Mouse (Mus musculus) heart, embryonic 10.5 days (tissue): ENCODE data around the gene Klf7. TPM values are rescaled to one million over a fixed set of nuclear protein-coding genes. Genes with fewer than 3 reads are reported as not detected.

Experiments used
- DNase-seq: peaks from one replicate; pipeline ENCODE4 v3.0.0-alpha.2; 2017; ENCODE audit warnings: low spot score
- H3K27ac ChIP-seq: fragments of 300-500 bp; sonication (generic); 2 replicates; pipeline ENCODE4 v1.5.1; 2016; ENCODE audit warnings: mild to moderate bottlenecking
- H3K27me3 ChIP-seq: fragments of 300-500 bp; sonication (generic); 2 replicates; pipeline ENCODE4 v1.6.1; 2016; ENCODE audit warnings: mild to moderate bottlenecking; ENCODE audit not compliant: poor library complexity, insufficient read depth, severe bottlenecking
- H3K36me3 ChIP-seq: fragments of 300-500 bp; sonication (generic); 2 replicates; pipeline ENCODE4 v1.6.1; 2016; ENCODE audit warnings: mild to moderate bottlenecking, moderate library complexity
- H3K4me1 ChIP-seq: fragments of 300-500 bp; sonication (generic); 2 replicates; pipeline ENCODE4 v1.6.1; 2016; ENCODE audit warnings: mild to moderate bottlenecking
- H3K4me3 ChIP-seq: fragments of 300-500 bp; sonication (generic); 2 replicates; pipeline ENCODE4 v1.5.1; 2016; ENCODE audit warnings: mild to moderate bottlenecking, moderate library complexity
- H3K9me3 ChIP-seq: fragments of 300-500 bp; sonication (generic); 2 replicates; pipeline ENCODE4 v1.6.1; 2016; ENCODE audit warnings: mild to moderate bottlenecking, moderate library complexity
- WGBS: fragments of 180-500 bp; shearing (Covaris S2); methylation state at CpG from one replicate; pipeline ENCODE4 v1.1.7; 2016; 5-methylcytosine and 5-hydroxymethylcytosine counted together
- polyA plus RNA-seq: library from polyadenylated mRNA; unstranded; fragments of >200 nt; fragmentation: Nextera tagmentation; extraction: Ambion mirVana; gene quantifications from 2 replicates; pipeline ENCODE4 v1.2.1, GENCODE M21; 2016

The Klf7 gene
- polyA plus RNA-seq, 1 experiment from 2014 or later: 15.1 TPM

DNA sequence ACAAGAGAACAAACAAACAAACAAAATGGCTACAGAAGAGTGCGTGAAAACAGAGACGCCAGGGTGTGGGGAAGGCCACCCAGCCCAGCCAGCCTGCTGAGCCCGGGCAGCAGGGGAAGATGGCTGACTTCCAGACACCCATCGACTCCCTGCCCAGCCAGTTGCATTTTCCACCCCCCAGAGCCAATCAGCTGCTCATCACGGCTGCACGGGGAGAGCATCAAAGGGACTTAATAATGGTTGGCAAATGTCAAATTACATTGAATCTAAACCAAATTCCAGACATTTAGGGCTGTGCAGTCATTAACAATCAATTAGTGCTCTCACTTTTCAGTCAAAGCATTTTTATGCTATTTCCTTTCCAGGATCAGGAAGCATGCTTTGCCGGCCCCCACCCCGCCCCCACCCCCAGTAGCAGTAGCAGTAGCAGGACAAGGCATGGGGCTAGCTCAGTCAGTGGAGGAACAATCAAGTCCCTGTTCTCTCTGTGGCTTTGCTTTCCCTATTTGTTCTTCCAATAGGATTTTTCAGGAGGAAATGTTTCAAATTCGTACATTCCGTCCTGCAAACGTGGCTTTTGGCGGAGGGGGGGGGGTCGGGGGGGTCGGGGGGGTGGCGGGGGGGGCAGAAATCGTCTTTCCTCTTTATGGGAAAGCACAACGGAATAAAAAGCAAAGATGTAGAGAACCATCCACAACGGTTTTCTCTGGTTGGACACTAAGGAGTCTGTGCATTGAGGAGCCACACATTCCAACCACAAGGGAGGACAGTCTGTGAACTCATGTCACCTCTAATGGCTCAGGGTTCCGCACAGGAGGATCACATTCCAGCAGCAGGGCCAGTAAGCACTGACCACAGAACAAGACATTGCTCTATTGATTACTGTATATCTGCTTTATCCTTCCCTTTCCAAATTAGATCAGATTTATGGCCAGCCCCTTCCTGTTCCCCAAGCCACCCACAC, 101.1 kb downstream of the Klf7 start:
- H3K36me3 ChIP-seq: no peaks in the 10 kb centered on the region
- no peak for DNase-seq
- WGBS: 19% methylated on average over 19 of the region's 19 CpGs
- peak overlapping the region; percentile 80 for H3K27ac ChIP-seq
- no peaks in the 10 kb centered on the region for H3K27me3 ChIP-seq
- no peaks in the 10 kb centered on the region for H3K9me3 ChIP-seq
- H3K4me1 ChIP-seq: peaks cover 34% of the 10 kb centered on the region
- H3K4me3 ChIP-seq: 0 out of 2 replicates have a peak overlapping the region, but pooled peaks have one; percentile 12

DNA sequence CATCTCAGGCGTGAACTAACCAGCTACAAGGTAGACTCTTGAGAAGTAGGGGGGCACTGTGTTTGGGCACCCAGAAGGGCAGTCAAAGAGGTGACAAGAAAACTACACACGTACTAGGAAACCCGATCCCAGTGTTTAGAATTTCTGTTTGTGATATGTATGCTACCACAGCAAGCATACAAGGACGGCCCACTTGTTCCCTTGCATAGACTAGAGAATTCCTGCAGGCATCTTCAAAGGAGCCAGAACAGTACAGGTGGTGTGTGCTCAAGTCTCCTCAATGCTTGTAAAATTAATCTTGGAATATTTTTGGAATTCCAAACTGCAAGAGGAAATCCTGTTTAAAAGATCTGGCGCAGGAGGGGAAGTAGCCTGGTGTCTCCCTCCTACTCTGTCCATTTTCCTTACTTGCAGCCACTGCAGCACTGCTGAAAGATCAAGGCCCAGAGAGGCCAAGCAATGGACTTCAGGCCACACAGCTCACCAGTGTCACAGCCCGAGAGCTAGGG, 102.9 kb downstream of the Klf7 start:
- DNase-seq: no peak
- Histone ChIP-seq H3K36me3 (no peaks in the 10 kb centered on the region), H3K9me3 (no peaks in the 10 kb centered on the region), H3K4me3 (peak overlapping the region; percentile 24; the same call in 1 of the 2 replicates), H3K27ac (peak overlapping the region; percentile 83), H3K4me1 (peaks cover 34% of the 10 kb centered on the region), H3K27me3 (no peaks in the 10 kb centered on the region)
- WGBS: 48% methylated on average over 6 of the region's 6 CpGs

DNA sequence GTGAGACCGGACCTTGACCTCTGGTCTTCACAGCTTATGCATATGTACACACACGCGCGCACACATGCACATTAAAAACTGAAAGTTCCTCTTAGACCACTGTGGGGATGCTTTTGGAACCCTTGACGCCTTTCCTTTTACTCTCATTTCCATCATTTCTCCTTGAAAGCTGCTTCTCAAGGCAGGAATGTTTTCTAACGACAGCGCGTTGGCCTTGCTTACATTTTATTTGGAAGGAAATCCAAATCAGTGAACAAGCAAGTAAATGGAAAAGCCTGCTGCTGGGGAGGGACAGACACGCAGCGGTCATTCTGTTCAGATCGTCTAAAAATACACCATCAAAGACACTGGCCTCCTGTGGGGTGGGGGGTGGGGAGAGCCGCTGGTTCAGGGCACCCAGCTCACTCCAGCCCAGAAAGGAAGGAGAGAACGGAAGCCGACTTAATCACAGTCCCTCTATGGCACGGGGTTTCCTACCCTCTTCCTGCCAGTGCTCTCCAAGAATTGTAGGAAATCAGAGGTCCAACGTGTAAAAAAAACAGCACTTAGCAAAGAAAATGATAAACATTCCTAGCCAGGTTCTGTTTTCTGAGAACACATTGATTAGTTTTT, 103.5 kb downstream of the Klf7 start:
- H3K9me3 ChIP-seq: no peaks in the 10 kb centered on the region
- 0 out of 2 replicates have a peak overlapping the region, but pooled peaks have one; percentile 24 for H3K4me3 ChIP-seq
- DNase-seq: no peak
- WGBS: 37% methylated on average over 16 of the region's 16 CpGs
- H3K4me1 ChIP-seq: peaks cover 34% of the 10 kb centered on the region
- no peaks in the 10 kb centered on the region for H3K36me3 ChIP-seq
- H3K27ac ChIP-seq: peak overlapping the region; percentile 83
- H3K27me3 ChIP-seq: no peaks in the 10 kb centered on the region

DNA sequence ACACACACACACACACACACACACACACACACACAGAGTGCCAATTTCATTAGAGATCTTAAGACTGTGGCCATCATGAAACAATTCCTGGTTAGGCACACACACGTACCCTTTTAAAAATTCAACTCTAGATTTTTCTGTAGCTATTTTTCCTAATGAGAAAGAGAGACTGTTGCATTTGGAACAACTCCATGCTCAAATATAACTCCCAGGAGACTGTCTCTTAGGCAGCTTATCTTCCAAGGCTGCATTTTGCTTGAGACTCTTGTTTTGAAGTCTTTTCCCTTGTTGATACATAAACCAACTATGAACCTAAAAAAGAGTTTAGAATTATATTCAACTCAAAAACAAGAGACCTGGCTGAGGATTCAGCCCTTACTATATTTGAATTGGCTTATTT, 108.0 kb downstream of the Klf7 start:
- Histone ChIP-seq H3K4me1 (peaks cover 14% of the 10 kb centered on the region), H3K4me3 (no peak overlapping the region), H3K36me3 (no peaks in the 10 kb centered on the region), H3K27ac (no peak overlapping the region), H3K27me3 (no peaks in the 10 kb centered on the region), H3K9me3 (no peaks in the 10 kb centered on the region)
- DNase-seq: no peak
- 87% methylated on average over 1 of the region's 1 CpGs for WGBS

DNA sequence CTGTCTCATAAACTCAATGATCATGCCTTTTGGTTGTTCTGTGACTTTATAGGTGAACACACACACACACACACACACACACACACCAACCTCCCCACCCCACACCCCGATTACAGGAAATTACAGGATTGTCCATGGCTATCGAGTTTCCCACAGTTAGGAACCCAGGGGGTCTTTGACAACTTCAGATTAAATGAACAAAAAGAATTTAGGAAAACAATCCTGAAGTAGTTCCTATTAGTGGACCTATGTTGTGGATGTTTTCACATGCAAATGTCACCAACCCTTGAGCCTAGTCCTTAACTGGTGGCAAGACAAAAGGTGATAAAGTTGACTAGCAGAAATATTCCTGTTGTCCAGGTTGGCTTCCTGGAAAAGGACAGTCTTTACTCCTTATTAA, 113.1 kb downstream of the Klf7 start:
- 45% methylated on average over 2 of the region's 2 CpGs for WGBS
- H3K4me3 ChIP-seq: no peak overlapping the region
- no peaks in the 10 kb centered on the region for H3K4me1 ChIP-seq
- DNase-seq: no peak
- H3K9me3 ChIP-seq: no peaks in the 10 kb centered on the region
- no peak overlapping the region for H3K27ac ChIP-seq
- no peaks in the 10 kb centered on the region for H3K27me3 ChIP-seq
- no peaks in the 10 kb centered on the region for H3K36me3 ChIP-seq

DNA sequence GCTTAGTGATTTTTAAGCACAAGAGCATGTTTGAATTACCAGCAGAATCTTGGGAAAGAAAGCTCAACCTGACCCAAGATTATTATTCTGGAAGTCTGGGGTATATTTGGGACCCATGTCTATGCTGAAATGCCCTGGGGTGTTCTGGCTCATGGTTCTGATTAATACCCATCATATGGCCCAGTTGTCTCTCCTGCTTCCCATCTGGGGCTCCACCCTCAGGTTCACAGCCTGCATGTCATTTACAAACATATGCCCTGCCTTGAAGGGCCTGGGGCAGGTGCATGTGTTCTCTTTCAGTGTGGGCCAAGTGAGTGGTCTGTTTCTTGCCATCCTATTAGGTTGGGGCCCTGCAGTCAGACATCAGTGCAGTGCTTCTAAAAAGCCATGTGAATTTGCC, 114.1 kb downstream of the Klf7 start:
- H3K4me3 ChIP-seq: no peak overlapping the region
- no peak for DNase-seq
- H3K27ac ChIP-seq: no peak overlapping the region
- H3K9me3 ChIP-seq: no peaks in the 10 kb centered on the region
- H3K4me1 ChIP-seq: 0 out of 2 replicates have a peak, but pooled peaks cover 6% of the 10 kb centered on the region
- H3K36me3 ChIP-seq: no peaks in the 10 kb centered on the region
- H3K27me3 ChIP-seq: no peaks in the 10 kb centered on the region

DNA sequence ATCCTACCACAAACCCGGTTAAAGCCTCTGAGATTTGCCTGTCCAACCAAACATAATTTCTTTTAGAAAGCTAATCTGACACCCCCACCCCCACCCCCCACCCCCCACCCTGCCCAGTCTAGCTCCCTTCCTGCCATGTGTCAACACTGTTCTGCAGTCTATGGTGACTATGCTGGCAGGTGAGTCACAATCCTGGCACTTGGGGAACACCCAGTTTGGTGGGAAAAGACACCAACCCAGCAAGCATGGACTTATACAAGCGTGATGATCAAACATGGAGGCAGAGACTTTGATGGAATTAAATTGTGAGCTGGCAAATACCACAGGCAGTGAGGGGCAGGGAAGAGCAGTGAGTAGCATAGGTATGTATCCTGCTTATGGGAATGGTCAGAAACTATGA, 116.9 kb downstream of the Klf7 start:
- WGBS: 79% methylated on average over 2 of the region's 2 CpGs
- 0 out of 2 replicates have a peak, but pooled peaks cover 6% of the 10 kb centered on the region for H3K4me1 ChIP-seq
- DNase-seq: no peak

DNA sequence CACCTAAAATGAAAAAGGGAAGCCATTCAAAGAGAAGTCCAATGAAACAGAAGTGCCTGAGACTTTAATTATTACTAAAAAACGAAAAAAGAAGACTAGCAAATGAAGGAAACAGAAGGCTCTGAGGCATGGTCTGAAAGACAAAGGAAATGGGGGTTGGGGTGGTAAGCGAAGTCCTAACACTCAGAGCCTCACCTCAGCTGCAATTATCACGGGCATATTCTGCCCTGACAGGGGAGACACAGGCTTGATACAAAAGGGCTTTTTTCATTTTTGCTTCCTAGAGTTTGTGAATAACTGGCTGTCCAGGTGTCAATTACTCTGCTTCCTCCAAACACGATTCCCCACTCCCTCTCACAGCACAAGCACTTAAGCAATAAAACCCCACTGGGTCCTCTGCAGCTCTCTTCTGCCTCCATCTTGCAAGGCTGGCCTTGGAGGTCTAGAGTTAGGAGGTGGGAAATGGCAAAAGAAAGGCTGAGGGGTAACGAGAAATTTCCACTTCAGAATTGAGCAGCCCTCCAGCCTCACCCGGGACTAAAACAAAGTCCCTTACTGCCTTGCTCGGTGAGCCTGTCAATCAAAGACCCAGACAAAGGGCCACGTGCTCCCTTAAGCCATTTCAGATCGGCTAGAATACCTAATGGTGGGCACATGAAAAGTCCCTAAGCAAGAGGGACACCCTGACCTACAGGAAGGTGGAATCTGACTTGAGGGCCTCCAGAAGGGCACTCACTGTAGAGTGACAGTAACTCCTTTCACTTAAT, 118.4 kb downstream of the Klf7 start:
- Histone ChIP-seq H3K27ac (0 out of 2 replicates have a peak overlapping the region, but pooled peaks have one; percentile 33), H3K4me3 (no peak overlapping the region), H3K4me1 (0 out of 2 replicates have a peak, but pooled peaks cover 6% of the 10 kb centered on the region), H3K9me3 (no peaks in the 10 kb centered on the region), H3K36me3 (no peaks in the 10 kb centered on the region), H3K27me3 (no peaks in the 10 kb centered on the region)
- no peak for DNase-seq
- WGBS: 48% methylated on average over 9 of the region's 9 CpGs

More for the DNA sequence above, 116.9 kb downstream of the Klf7 start:
- no peak overlapping the region for H3K27ac ChIP-seq
- no peaks in the 10 kb centered on the region for H3K27me3 ChIP-seq
- no peaks in the 10 kb centered on the region for H3K36me3 ChIP-seq
- H3K9me3 ChIP-seq: no peaks in the 10 kb centered on the region
- H3K4me3 ChIP-seq: no peak overlapping the region

DNA sequence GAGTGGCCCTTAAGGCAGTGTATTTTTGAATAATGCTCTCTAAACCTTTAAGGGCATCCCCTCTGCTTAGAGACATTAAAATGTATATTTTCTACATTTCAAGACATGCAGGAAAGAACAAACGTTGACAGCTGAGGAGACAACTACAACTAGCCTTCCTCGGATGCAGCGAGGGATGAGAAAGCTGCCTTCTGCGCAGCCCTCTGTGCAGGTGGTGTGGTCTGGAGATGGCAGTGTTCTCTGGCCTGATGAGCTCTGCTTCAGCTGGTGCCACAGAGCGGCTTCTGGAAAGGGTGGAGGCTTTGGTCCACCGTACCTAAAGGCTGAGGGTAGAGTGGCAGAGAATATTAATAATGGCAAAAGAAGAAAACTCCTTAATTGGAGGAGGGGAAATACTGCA, 120.0 kb downstream of the Klf7 start:
- Histone ChIP-seq H3K27ac (no peak overlapping the region), H3K36me3 (no peaks in the 10 kb centered on the region), H3K4me3 (no peak overlapping the region), H3K9me3 (no peaks in the 10 kb centered on the region), H3K4me1 (0 out of 2 replicates have a peak, but pooled peaks cover 6% of the 10 kb centered on the region), H3K27me3 (no peaks in the 10 kb centered on the region)
- DNase-seq: no peak
- WGBS: 85% methylated on average over 6 of the region's 6 CpGs

DNA sequence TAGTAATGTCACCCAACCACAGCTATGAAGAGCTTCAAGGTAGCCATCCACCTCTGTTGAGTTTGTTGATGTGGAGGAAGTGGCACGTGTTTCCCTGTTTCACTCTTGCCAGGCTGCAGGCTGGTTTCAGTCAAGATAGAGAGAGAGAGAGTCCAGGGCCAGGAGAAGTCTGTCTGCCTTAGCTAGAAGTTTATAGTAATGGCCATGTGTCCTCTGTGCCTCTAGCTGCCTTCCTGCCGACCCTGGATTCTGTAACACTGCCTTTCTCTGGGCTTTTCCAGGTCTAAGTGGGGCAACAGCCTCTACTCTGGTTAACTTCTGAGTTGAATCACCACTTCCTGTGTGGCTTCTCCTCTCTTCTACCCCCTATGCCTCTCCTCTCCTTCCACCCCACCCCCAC, 121.5 kb downstream of the Klf7 start:
- Histone ChIP-seq H3K4me3 (no peak overlapping the region), H3K36me3 (no peaks in the 10 kb centered on the region), H3K27me3 (no peaks in the 10 kb centered on the region), H3K4me1 (peaks cover 10% of the 10 kb centered on the region), H3K9me3 (no peaks in the 10 kb centered on the region), H3K27ac (no peak overlapping the region)
- DNase-seq: no peak
- WGBS: 74% methylated on average over 2 of the region's 2 CpGs

DNA sequence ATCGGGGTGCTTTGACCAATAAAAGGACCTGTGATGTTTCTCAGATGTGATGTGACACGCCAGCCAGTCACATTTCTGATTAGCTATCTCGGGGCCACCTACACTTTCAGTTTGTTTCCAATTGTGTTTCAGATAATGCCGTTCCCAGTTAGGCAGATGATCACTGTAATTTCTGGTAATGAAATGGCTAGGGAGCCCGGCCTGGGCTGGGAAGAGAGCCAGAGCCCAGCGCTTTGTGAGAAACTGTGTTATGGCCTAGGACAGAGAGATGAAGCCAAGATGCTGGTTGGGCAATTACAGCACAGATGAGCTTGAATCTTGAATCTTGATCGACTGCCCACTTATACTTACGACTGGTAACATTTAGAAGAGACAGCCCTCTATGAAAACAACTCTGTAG, 122.6 kb downstream of the Klf7 start:
- Histone ChIP-seq H3K4me1 (peaks cover 21% of the 10 kb centered on the region), H3K4me3 (no peak overlapping the region), H3K9me3 (no peaks in the 10 kb centered on the region), H3K27ac (no peak overlapping the region), H3K36me3 (no peaks in the 10 kb centered on the region), H3K27me3 (no peaks in the 10 kb centered on the region)
- WGBS: 70% methylated on average over 8 of the region's 8 CpGs
- DNase-seq: no peak

DNA sequence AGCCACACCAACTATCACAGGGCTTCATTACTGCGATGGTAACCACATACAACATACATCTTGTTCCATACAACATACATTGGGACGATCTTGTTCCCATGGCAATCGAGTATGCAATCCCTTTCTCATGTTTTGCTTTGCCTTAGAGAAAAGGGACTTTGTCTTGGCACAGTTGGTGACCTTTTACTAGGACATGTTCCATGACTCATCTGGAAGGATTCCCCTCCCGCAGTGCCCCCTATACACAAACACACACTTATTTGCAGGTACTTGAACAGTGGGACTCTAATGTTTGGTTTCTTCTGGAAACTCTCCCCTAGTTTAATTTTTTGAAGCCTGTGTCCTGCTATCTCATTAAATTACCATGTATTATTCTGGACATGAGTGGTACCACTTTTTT, 123.2 kb downstream of the Klf7 start:
- H3K4me1 ChIP-seq: peaks cover 25% of the 10 kb centered on the region
- no peaks in the 10 kb centered on the region for H3K9me3 ChIP-seq
- 76% methylated on average over 4 of the region's 4 CpGs for WGBS
- H3K36me3 ChIP-seq: no peaks in the 10 kb centered on the region
- H3K4me3 ChIP-seq: no peak overlapping the region
- DNase-seq: no peak
- H3K27me3 ChIP-seq: no peaks in the 10 kb centered on the region
- H3K27ac ChIP-seq: no peak overlapping the region
